Mouse (Mus musculus) spleen, adult 12 weeks (tissue): ENCODE measurements around the gene Zmynd15.
"Not testable (repeated sequence)": the region's sequence is repeated elsewhere in the genome, so short reads cannot be mapped to it uniquely, and the experiment has no call there.

Experiments
- DNase-seq: peaks from one replicate; pipeline ENCODE4 v3.0.0; 2022; ENCODE audit warnings: low spot score

Gene Zmynd15

DNA sequence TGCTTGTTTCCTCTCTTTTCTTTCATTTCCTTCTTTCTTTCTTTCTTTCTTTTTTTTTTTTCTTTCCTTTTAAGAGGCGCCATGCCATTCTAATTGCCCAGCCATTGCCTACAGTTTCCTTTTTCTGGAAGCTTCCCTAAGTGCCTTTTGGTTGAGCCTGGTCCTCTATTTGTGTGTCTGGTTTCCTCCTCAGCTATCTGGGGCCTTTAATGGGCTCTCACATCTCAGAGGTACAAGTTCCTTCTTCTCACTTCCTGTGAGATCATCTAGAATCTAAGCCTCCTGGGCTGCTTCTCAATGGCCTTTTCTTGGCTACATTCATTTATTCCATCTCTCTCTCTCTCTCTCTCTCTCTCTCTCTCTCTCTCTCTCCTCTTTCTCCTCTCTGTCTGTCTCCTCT, 11.9 kb upstream of the Zmynd15 start:
- DNase-seq = no peak

DNA sequence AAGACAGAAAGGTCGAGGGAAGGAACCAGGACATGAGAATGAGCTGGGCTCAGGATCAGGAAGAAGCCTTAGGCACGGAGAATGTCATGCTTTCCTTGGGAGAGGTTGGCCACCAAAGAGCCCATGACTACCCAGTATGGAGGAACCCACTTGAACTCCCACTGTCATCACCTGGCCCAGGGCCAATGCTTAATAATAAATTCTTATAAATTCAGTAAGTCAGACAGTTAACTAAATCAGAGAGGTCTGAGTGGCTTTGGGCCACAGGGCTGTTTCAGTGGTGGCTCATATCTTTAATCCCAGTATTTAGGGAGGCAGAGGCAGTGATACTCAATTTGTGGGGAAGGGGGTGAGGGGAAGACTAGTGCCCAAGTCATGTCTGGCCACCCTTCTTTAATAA, 8.3 kb upstream of the Zmynd15 start:
- DNase-seq = no peak

DNA sequence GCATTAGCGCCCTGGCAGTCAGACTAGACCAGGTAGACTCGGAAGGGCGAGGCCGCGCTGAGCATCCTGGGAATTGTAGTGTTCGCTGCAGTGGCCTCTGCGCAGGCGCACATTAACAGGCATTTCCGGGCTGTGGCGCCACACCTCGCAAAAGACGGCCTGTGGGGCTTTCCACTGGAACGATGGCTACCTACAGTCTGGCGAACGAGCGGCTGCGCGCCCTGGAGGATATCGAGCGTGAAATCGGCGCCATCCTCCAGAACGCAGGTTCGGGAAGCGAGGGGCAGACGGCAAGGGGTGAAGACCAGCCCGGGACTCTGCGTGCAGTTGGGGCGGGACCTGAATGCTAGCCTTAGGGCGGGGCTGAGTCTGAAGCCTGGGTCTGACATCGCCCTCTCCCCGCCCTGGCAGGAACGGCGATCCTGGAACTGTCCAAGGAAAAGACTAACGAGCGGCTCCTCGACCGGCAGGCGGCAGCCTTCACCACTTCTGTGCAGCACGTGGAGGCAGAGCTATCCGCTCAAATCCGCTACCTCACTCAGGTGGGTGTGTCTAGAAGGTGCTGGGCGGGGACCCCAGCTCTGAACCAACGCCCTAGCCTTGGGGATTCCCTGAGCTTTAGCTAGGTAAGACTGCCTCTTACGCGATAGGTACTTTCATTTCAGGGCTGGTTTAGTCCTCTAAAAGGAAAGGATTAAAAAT, 7.3 kb upstream of the Zmynd15 start, which contains the start of gene Med11:
Med11 (plus strand) TSS at position 123 of the 702 bp plus-strand sequence.
- peak; percentile 93 for DNase-seq

DNA sequence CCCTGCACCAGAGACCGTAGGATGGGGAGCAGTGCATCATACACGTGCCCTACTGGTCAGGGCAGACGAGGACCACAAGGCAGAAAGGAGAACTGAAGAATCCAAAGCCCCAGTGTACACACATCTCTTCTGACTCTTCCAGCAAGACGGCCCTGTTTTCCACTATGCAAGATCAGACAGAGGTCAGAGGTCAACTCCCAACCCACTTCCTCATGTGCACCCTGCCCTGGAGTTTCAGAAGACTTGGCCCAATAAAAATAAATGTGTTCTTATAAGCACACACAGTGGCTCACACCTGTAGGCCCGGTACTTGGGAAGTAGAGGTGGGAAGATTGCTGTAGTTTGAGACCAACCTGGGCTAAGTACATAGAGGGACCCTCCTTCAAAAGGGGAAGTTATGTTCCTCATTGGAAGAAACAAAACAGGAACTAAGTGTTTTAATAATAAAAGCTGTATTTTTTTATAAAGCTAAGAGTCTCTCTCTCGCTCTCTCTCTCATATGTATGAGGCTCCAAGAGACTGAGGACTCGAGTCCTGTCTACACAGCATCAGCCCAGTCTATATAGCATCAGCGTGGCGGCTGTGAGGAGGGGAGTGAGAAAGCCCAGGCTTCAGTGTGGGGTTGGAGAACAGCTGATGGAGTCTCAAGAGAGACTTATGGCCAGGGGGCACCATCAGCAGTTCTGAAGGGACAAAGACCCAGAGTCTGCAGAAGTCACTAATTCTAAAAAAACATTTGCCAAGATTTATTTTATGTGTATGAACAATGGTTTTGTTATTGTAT, 5.8 kb upstream of the Zmynd15 start:
- DNase-seq = peak; percentile 14

DNA sequence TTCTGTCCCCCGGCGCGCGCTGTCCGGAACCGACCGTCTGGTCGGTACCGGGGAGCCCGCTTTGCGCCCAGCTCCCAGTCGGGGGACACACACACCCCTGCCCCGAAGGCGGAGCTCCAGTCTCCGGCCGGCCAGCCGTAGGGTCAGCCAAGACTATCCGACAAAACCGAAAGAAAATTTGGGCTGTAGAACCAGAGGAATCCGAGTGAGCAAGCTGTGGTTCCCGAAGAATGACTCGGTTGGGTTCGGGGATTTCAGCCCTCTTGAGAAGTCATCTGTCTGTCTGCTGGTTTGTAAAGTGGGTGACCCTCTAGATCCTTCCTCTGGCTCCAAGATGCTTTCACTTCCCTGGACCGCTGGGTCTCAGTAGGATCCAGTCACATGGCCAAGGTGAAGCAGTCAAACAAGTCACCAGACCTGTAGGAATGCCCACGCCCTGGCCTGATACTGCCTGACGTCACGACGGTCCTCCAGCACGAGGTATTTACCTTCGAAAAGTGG, 418 bp downstream of the Zmynd15 start, which contains the start of gene Cxcl16:
Cxcl16 (minus strand) TSS at position 384 of the 501 bp plus-strand sequence.
- no peak for DNase-seq

DNA sequence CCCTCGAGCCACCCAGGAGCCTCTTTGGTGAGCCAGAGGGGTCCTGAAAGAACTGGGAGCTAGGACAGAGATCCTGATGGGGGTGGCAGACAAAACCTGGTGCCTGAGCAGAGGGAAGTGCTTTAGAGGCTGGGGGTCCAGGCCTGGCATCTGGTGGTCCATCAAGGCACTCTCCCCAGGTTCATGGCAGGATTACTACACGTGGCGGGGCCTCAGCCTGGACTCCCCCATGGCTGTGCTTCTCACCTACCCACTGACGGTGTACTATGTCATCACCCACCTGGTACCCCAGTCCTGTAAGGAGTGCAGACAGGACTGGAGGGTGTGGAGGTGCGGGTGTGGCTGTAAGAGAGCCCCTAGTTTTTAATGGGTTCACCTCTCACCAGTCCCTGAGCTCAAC, 4.7 kb downstream of the Zmynd15 start:
- DNase-seq = no peak

DNA sequence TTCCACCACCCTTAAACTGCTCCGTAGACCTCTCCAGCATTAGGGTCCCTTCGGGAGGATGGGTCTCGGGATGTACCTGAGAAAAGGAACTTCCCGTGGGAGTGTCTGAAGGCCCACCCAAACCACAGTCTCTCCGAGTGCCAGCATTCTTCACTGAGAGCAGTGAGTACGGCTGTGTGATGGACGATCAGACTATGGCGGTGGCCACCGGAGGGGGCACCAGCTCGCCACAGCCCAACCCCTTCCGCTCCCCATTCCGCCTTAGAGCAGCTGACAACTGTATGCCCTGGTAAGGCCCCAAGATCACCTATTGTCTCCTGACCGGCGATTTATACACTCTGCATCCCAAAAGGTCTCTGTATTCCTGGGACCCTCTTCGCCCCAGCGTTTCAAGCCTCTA, 6.0 kb downstream of the Zmynd15 start:
- DNase-seq = no peak

DNA sequence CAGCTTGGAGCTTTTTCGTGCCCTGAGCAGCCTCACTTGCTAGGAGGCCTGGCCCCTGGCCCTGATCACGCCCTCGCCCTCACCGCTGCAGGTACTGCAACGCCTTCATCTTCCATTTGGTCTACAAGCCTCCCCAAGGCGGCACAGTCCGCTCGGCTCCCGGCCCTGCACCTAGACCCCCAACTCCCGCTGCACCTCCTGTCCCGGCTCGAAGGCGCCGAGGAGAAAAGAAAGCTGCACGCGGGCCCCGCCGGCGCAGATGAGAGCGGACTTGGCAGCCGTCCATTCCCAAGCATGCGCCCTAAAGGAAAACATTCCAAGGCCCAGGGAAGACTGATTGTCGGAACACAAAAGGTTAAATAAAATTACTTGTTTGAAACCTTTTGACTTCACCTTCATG, 6.6 kb downstream of the Zmynd15 start:
- DNase-seq = no peak

DNA sequence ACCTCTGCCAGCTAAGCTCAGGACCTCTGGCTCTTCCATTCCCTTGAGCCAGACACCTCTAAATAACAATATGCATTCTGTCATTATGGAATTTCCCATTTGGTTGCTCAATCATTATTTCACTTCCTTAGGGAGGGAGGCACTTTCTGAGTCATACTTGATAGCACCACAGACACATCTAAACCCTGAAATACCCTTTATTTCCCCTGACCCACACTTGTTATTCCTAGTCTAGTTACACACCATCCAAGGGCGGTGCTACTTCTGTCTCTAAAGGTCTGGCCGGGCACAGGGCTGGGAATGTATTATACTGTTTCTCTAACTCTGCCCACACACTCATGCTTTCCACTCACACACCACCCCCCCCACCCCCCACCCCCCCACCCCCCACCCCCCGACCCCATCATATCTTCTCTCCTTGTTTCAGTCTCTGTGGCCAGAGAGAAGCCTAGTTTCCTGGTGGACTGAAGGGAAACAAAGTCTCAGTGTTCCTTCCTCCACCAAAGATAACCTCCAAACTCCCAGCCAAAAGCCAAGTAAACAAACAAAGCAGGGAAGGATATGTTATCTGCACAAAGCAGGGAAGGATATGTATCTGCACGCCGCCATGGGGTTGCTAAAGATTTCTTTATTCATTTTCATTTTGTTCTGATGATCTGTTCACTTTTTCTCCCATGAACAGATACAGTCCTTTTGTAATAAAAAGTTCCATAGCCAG, 8.8 kb downstream of the Zmynd15 start:
- DNase-seq = no peak

DNA sequence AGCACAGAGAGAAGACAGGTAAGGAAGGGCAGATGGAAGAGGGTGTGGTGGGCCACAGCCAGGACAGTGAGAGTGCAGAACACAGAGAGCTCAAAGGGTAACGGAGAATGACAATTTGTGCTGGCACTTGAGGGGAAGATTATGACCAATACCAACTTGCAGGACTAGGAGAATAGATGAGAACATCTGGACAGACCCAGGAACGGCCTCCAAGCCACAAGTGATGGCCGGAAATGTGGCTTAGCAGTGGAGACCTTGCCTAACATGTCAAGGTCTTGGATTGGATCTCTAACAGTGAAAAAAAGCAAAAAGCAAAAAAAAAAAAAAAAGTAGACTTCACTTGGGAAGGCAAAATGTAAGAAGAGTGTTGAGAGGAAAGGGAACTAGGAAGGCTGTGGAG, 10.5 kb downstream of the Zmynd15 start:
- no peak for DNase-seq

DNA sequence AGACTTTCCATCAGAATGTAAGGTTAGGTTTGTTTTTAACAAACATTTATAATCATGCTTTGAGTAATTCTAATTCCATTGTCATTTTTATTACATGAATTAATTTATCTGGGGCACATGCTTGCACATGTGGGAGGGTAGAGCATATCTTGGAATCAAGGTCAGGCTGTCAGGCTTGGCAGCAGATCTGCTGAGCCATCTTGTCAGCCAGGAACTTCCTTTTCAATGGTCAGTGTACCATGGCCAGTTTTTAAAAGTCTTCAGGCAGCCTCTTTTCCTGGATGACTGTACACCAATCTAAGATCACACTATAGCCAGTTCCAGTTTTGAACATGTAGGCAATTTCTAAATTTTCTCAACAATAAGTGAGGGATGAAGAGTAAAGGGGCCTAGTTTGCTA, 13.5 kb downstream of the Zmynd15 start:
- DNase-seq = no peak

DNA sequence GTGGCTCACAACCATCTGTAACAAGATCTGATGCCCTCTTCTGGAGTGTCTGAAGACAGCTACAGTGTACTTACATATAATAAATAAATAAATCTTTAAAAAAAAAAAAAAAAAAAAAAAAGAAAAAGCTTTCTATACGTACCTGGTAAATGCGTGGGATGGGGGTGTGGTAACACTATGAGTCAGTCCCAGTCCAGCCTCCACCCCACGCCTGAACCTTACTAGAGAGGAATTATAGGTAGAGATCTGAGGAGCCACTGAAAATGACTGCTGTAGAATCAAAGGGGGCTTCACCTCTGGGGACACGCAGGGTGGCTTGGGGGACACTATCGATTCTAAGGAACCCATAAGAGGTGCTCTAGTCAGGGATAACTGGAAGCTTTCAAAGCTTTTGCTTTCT, 14.1 kb downstream of the Zmynd15 start:
- not testable (repeated sequence) for DNase-seq

DNA sequence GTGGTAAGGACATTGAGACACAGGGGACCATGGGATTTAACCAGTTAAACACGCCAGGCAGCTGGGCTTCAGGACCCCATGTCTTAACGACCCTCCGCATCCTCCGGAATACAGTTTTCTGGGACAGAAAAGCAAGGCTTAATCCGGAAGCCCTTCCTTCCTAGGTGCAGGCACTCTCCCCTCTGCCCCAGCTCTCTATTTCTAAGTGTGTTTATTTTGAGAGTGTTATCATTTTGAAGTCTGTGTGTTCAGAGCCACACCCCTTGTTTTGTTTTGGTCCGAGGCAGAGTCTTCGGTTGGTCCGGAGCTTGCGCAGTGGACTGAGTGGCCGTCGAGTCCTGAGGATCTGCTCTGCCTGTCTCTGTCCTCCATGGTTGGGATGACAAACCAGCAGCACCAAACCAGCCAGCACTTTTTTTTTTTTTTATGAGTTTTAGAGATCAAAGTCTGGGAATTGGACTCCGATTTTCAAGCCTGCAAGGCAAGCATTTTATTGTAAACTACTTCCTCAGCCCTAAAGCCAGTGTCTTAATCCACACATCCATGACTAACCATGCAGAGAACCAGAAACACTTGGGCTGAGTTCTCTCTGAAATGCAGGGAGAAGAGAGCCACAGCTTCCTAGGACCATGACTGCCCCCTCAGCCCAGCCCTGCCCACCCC, 15.8 kb downstream of the Zmynd15 start:
- DNase-seq = no peak

DNA sequence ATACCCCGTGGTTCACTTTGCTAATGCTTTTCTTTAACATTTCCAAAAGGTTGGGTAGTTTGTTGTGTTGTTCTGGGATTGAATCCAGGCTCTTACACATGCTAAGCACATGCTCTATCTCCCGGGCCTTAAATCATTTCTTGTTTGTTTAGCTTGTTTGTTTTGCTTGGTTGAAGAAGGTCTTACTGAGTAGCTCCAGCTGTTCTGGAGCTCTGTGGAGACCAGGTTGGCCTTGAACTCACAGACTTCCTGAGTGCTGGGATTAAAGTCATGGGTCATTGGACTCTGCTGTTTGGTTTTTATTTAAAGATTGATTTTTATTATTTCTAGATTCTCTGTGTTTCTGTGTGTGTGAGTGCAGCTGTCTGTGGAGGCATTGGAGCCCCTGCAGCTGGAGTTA, 26.3 kb downstream of the Zmynd15 start:
- DNase-seq = no peak

DNA sequence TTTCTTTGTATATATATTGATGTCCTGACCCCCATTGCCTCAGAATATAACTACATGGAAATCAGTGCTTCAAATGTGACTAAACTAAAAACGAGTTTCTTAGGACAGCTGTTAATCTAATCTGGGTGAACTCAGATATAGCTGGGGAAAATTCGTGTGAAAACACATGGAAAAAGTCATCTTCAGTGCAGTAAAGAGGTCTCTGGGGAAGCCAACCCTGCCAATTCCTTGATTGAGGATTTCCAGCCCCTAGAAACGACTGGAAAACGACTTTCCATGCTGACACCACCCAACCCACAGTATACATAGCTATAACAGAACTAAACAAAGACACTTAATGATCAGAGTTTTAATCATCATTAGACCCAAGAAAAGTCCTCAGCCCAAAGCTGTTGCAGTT, 28.6 kb downstream of the Zmynd15 start:
- no peak for DNase-seq

DNA sequence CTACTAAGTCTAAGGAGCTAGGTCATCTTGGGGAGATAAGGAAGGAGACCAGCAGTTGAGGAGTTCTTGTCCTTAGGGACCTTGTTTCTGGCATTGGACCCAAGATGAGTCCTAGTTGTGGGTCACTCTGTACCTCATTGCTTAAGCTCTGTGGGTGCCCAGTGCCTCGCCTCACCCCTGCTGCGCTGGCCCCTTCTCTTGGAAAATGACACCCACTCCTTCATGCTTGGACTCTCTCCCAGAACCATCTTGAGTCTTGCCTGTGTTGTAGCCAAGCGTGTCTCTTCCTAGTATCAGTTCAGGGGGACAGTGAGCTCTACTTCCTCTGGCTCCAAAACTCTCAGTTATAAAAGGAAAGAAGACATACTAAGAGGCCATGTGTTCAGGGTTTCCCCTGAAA, 29.9 kb downstream of the Zmynd15 start:
- no peak for DNase-seq

DNA sequence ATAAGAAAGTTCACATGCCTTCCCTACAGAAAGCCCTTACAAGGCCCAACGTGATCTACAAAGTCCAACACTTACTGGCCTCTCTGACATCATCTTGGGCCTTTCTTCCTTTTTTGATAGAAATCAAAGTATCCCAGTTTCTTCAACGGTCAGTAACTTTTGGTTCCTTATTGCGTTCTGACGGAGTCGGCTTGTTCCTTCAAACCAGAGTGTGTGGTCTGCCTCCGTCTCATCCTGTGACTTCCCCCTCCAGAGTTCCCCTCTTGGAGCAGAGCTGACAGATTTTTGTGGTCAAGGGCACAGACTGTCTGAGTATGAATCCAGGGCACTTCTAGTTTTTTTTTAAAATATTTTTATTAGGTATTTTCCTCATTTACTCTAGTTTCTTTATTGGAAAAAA, 30.5 kb downstream of the Zmynd15 start:
- DNase-seq = no peak

DNA sequence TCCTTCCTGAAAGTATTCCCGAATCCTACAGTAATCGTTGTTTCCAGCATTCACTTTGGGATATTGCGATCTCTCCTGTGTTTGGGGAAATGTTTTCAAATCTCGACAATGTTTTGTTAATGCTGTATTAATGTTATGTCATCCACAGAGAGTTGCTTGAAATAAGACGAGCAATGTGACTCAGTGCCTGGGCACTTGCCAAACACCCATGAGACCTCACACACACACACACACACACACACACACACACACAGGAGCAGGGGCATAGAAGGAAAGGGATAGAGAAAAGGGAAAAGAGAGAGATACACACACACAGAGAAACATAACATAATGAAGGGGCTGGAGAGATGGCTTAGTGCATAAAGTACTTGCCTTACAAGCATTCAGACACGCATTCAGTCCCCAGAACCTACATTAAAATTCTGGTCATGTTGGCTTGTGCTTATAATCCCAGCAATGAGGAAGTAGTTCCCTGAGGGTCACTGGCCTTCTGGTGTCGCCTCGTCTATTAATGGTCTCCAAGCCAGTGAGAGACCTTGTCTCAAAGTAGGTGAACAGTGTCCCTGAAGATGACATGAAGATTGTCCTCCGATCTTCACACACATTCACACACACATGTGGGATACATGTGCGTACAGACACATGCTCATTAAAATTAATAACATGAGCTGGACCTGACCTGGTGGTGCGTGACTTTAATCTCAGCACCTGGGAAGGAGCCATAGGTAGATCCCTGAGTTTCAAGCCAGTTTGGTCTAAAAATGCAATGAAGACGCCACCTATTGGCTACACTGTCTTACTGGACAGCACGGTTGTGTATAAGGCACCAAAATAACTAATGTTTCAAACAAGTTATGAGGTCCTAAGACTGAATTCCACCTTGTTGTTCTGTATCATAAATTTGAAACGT, 40.6 kb downstream of the Zmynd15 start:
- DNase-seq = no peak

DNA sequence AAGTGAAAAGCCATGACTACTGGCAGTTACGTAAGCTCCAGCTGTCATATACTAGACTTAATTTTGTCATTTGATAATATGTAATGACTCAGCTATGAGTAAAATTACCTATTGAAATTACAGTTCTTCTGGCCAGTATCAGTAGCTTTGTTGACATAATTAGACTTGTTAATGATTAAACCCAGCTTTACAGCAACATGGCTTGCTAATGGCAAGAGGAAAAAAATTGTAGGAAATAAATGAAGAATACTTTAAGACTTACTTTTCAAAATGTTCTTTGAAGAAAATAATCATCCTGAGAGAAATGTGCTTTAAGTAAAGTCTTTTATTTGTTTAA, 41.2 kb downstream of the Zmynd15 start:
- no peak for DNase-seq

DNA sequence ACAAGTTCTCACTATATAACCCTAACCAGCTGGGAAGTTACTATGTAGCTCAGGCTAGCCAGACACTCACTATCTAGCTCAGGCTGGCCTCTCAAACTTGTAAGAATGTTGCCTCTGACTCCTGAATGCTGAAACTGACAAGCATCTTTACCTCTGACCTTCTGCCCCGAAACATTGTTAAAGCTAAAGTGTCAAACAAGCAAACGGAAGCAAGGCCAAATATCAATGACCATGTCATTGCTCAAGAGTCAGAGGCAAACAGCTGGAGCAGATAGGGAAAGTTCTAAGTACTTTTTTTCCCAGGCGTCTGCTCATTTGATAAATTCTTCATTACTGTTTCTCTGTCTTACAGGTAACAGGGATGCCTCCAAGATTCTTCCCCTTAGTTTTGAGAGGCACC, 42.8 kb downstream of the Zmynd15 start:
- DNase-seq = no peak

DNA sequence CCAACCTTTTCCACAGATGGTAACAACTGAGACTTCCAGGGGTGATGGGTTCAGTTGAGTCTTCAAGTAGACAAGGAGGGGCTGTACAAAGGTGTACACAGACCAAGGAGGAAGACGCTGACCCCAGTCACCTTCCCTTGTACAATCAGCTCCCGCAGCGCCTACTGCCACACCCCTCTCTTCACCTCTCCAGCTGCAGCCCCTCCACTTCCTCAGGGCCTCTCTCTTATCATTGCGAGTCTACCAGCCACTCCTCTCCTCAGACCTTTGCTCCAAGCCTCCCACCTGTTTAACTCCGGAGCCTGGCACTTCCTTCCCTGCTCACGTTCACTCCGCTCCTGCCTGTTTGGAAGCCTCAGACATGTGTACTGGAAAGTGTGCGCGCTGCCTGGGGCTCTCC, 45.7 kb downstream of the Zmynd15 start, which contains the start of gene Tm4sf5:
Tm4sf5 (plus strand) TSS at position 275 of the 400 bp plus-strand sequence.
- no peak for DNase-seq
